ENCODE assay signal across 7 mouse cellular contexts in genomic region chr12:33429387-33430160, GRCm38 (mm10). TPM values are rescaled to one million over a fixed set of nuclear protein-coding genes. Genes with fewer than 3 reads are reported as not detected.
DNase-seq lines count a peak whose midpoint lies in the region; ATAC-seq and TF ChIP-seq lines count a peak whose summit lies in the region.

Twistnb (plus strand) TSS chr12:33429635.

- peak; percentile 85 for TF ChIP-seq CTCF in intestine, postnatal 0 days (IDR thresholded peaks at IDR 0.05; ENCODE audit: low read depth)
- peak; percentile 78; the same call in 1 of the 2 replicates for TF ChIP-seq CTCF in small intestine, adult 2 months (IDR thresholded peaks at IDR 0.05; ENCODE audit: extremely low read depth, insufficient read length, insufficient replicate concordance, low read depth, low read length)

- TF ChIP-seq POLR2A in small intestine, adult 2 months (IDR thresholded peaks at IDR 0.05; ENCODE audit: low read depth, low read length): peak; percentile 28; the same call in 1 of the 2 replicates

- intact Hi-C loops in left cerebral cortex, postnatal 4 days (cut with DNase I): loop anchor here (5.0 to 10.0 kb wide), 3 partner anchors 37 to 517 kb away; partner anchors contain the start of gene Efcab10

- ATAC-seq in intestine, postnatal 0 days: peak; percentile 98
- ATAC-seq in midbrain, embryonic 12.5 days (ENCODE audit: low FRiP score, low read depth): peak; percentile 96

- peak within 1 kb of the TSS; percentile 98 for H3K4me3 ChIP-seq in embryonic facial prominence, embryonic 10.5 days
- peak within 1 kb of the TSS; percentile 91 for H3K4me3 ChIP-seq in intestine, postnatal 0 days (ENCODE audit: low read depth, low read length)
- H3K4me3 ChIP-seq in midbrain, embryonic 12.5 days: peak within 1 kb of the TSS; percentile 81
- H3K4me3 ChIP-seq in small intestine, adult 2 months (ENCODE audit: low read depth, low read length): peak within 1 kb of the TSS; percentile 89

- peaks cover 11% of the 10 kb centered on the region for H3K36me3 ChIP-seq in embryonic facial prominence, embryonic 10.5 days (replicated peaks)
- H3K36me3 ChIP-seq in intestine, postnatal 0 days (ENCODE audit: control insufficient read depth, insufficient read depth): no peaks in the 10 kb centered on the region
- no peaks in the 10 kb centered on the region for H3K36me3 ChIP-seq in midbrain, embryonic 12.5 days
- no peaks in the 10 kb centered on the region for H3K36me3 ChIP-seq in small intestine, adult 2 months (ENCODE audit: control insufficient read depth, insufficient read depth, low read length)

- under 1% methylated on average over 66 of the region's 66 CpGs for WGBS in embryonic facial prominence, embryonic 10.5 days
- WGBS in intestine, postnatal 0 days: under 1% methylated on average over 66 of the region's 66 CpGs
- under 1% methylated on average over 63 of the region's 66 CpGs for WGBS in midbrain, embryonic 12.5 days
- WGBS in small intestine, adult 2 months: under 1% methylated on average over 66 of the region's 66 CpGs

- peak within 1 kb of the TSS; percentile 81 for H3K9ac ChIP-seq in intestine, postnatal 0 days (ENCODE audit: low read depth, low read length)
- H3K9ac ChIP-seq in midbrain, embryonic 12.5 days (replicated peaks): peak within 1 kb of the TSS; percentile 71

- no peaks in the 10 kb centered on the region for H3K27me3 ChIP-seq in embryonic facial prominence, embryonic 10.5 days (replicated peaks; ENCODE audit: low read depth, poor library complexity, severe bottlenecking)
- H3K27me3 ChIP-seq in intestine, postnatal 0 days (replicated peaks; ENCODE audit: control insufficient read depth, insufficient read depth, low read length): no peaks in the 10 kb centered on the region
- 0 out of 2 replicates have a peak, but pooled peaks cover 3% of the 10 kb centered on the region for H3K27me3 ChIP-seq in midbrain, embryonic 12.5 days
- no peaks in the 10 kb centered on the region for H3K27me3 ChIP-seq in small intestine, adult 2 months (ENCODE audit: control insufficient read depth, insufficient read depth, low read length)

- H3K4me2 ChIP-seq in intestine, postnatal 0 days (replicated peaks; ENCODE audit: low read depth): peak within 1 kb of the TSS; percentile 75
- peak within 1 kb of the TSS; percentile 75 for H3K4me2 ChIP-seq in midbrain, embryonic 12.5 days (replicated peaks)

- peaks cover 10% of the 10 kb centered on the region for H3K4me1 ChIP-seq in embryonic facial prominence, embryonic 10.5 days
- H3K4me1 ChIP-seq in intestine, postnatal 0 days (replicated peaks; ENCODE audit: control insufficient read depth, insufficient read depth, low read length): 0 out of 2 replicates have a peak, but pooled peaks cover 4% of the 10 kb centered on the region
- peaks cover 6% of the 10 kb centered on the region for H3K4me1 ChIP-seq in midbrain, embryonic 12.5 days
- H3K4me1 ChIP-seq in small intestine, adult 2 months (ENCODE audit: control insufficient read depth, insufficient read depth, insufficient read length, low read length): no peaks in the 10 kb centered on the region

- peak; percentile 98 for DNase-seq in adrenal gland, postnatal 10 days
- peak; percentile 96 for DNase-seq in embryonic facial prominence, embryonic 10.5 days (ENCODE audit: low spot score)
- DNase-seq in gonadal fat pad, adult 2 months (ENCODE audit: low read depth): peak; percentile 45
- peak; percentile 99 for DNase-seq in left cerebral cortex, postnatal 4 days

- peak within 1 kb of the TSS; percentile 91 for H3K27ac ChIP-seq in embryonic facial prominence, embryonic 10.5 days (replicated peaks)
- peak within 1 kb of the TSS; percentile 78 for H3K27ac ChIP-seq in intestine, postnatal 0 days (ENCODE audit: low read depth, low read length)
- H3K27ac ChIP-seq in midbrain, embryonic 12.5 days (replicated peaks): peak within 1 kb of the TSS; percentile 58
- peak within 1 kb of the TSS; percentile 8 for H3K27ac ChIP-seq in small intestine, adult 2 months (ENCODE audit: insufficient read depth, low read depth, low read length)

- H3K9me3 ChIP-seq in embryonic facial prominence, embryonic 10.5 days: no peaks in the 10 kb centered on the region
- H3K9me3 ChIP-seq in intestine, postnatal 0 days (ENCODE audit: control insufficient read depth): no peaks in the 10 kb centered on the region
- H3K9me3 ChIP-seq in midbrain, embryonic 12.5 days: no peaks in the 10 kb centered on the region

RNA-seq across cellular contexts. Expression of gene Twistnb, which starts in this region (rescaled TPM):
- 10 to 100 TPM; 18.3 to 18.8 TPM for total RNA-seq in adrenal gland, postnatal 10 days (2021)
- polyA plus RNA-seq in embryonic facial prominence, embryonic 10.5 days (2016; fragmentation: Nextera tagmentation; extraction: Ambion mirVana): 76.5 and 91.3 TPM in 2 replicates
- polyA plus RNA-seq in gonadal fat pad, adult 2 months (2012; rRNA removed): 11.4 and 12.8 TPM in 2 replicates
- polyA plus RNA-seq in intestine, postnatal 0 days (2015; fragmentation: Nextera tagmentation; extraction: Ambion mirVana): 48.2 and 51.4 TPM in 2 replicates
- total RNA-seq in left cerebral cortex, postnatal 4 days (2021): 10 to 100 TPM; 16.4 to 17.5 TPM
- 52.2 and 56.9 TPM in 2 replicates for polyA plus RNA-seq in midbrain, embryonic 12.5 days (2016; fragmentation: Nextera tagmentation; extraction: Ambion mirVana)
- polyA plus RNA-seq in small intestine, adult 2 months (2012; rRNA removed): 35.0 and 47.6 TPM in 2 replicates

Comparison
In these comparisons a context has a peak if more than half of its experiments do, and no peak if none do; other contexts are left out.
1. Peak in every context shown above with its lines: DNase-seq, ATAC-seq, H3K4me3 ChIP-seq and H3K27ac ChIP-seq.
2. DNase-seq: peak in every context shown above with its lines; median percentile 99 in left cerebral cortex, postnatal 4 days; 98 in adrenal gland, postnatal 10 days; 96 in embryonic facial prominence, embryonic 10.5 days; 45 in gonadal fat pad, adult 2 months.
3. H3K27ac ChIP-seq: peak in every context shown above with its lines; median percentile 91 in embryonic facial prominence, embryonic 10.5 days; 78 in intestine, postnatal 0 days; 58 in midbrain, embryonic 12.5 days; 8 in small intestine, adult 2 months.